17 mouse cellular contexts compared by ENCODE assay signal in the genomic region with DNA sequence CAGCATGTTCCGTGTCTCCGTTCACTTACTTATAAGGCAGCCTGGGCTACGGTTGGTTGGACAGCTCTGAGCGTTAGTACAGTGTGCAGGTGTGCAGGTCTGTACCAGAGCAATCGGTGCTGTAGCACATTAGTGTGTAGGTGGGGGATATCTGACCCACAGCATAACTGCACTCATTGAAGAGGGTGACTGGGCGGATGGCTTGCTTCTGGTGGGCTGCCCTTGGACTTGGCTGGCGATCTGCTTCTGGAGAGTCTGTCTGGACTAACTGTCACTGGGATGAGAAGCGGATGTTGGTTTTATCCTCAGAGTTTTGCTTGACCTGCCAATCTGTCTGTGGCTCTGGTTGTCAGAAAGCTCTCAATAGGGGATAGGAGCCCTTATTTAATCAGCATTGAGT. TPM values are rescaled to one million over a fixed set of nuclear protein-coding genes. Genes with fewer than 3 reads are reported as not detected.
"Had no signal": no experiment of that assay in that cellular context is flagged by ENCODE, and none has a peak within 500 bp of the region (broad histone marks: within the 10 kb centered on the region; RNA-seq: fewer than 3 reads in every experiment).

No protein-coding gene starts in this region.

- H3K9me3 ChIP-seq: neural tube, embryonic 13.5 days; neural tube, embryonic 15.5 days; stomach, embryonic 15.5 days had no signal

- H3K9ac ChIP-seq: neural tube, embryonic 13.5 days; neural tube, embryonic 15.5 days; stomach, embryonic 15.5 days had no signal

- H3K4me3 ChIP-seq: neural tube, embryonic 13.5 days; neural tube, embryonic 15.5 days; stomach, embryonic 15.5 days had no signal

- DNase-seq: right cerebral cortex, adult 18-20 months; right cerebral cortex, postnatal 14 days; right cerebral cortex, postnatal 25 days; right cerebral cortex, postnatal 4 days; spleen, adult 18-20 months; thymus, adult 18-20 months; thymus, adult 2 months; thymus, postnatal 14 days; thymus, postnatal 25 days; thymus, postnatal 36 days; thymus, postnatal 4 days had no signal

- H3K27ac ChIP-seq: neural tube, embryonic 13.5 days; neural tube, embryonic 15.5 days; stomach, embryonic 15.5 days; stomach, postnatal 0 days had no signal

- H3K36me3 ChIP-seq: neural tube, embryonic 13.5 days; neural tube, embryonic 15.5 days; stomach, embryonic 15.5 days had no signal

- H3K4me2 ChIP-seq: neural tube, embryonic 13.5 days; neural tube, embryonic 15.5 days; stomach, embryonic 15.5 days had no signal

RNA-seq across cellular contexts. Expression of a gene that starts 12.2 kb away (rescaled TPM):
- polyA plus RNA-seq: thymus, postnatal 0 days; urinary bladder, adult 2 months had no signal
